Mouse (Mus musculus): ENCODE data around the gene Spta1.

The Spta1 gene

GRCm38 (mm10) chr1:174172605-174173004 is at the start of gene Spta1:
Gene Spta1 (plus strand): TSS chr1:174172776.
- DNase-seq, result no peak

- no peak for DNase-seq
Measured at GRCm38 (mm10) chr1:174131217-174131616, 41.4 kb upstream of the Spta1 start, which contains the start of gene Olfr424. Gene Olfr424 (plus strand): TSS chr1:174131517.

- DNase-seq, result no peak
Measured at GRCm38 (mm10) chr1:174131999-174132398, 40.6 kb upstream of the Spta1 start.

GRCm38 (mm10) chr1:174141384-174141783 is 31.2 kb upstream of the Spta1 start:
- DNase-seq, result no peak

GRCm38 (mm10) chr1:174146696-174147095 is 25.9 kb upstream of the Spta1 start:
- DNase-seq, result no peak

GRCm38 (mm10) chr1:174149289-174149688 is 23.3 kb upstream of the Spta1 start:
- DNase-seq, result no peak

- DNase-seq, result no peak
Measured at GRCm38 (mm10) chr1:174155333-174155732, 17.2 kb upstream of the Spta1 start, which contains the start of gene Olfr420. Gene Olfr420 (plus strand): TSS chr1:174155633.

- DNase-seq, result no peak
Measured at GRCm38 (mm10) chr1:174157622-174158021, 15.0 kb upstream of the Spta1 start.

GRCm38 (mm10) chr1:174158512-174158911 is 14.1 kb upstream of the Spta1 start:
- DNase-seq, result no peak

GRCm38 (mm10) chr1:174159095-174159494 is 13.5 kb upstream of the Spta1 start:
- no peak for DNase-seq

GRCm38 (mm10) chr1:174169024-174169423 is 3.6 kb upstream of the Spta1 start:
- DNase-seq, result no peak

GRCm38 (mm10) chr1:174170706-174171501 is 1.7 kb upstream of the Spta1 start:
- DNase-seq, result no peak

GRCm38 (mm10) chr1:174171537-174171936 is 1.0 kb upstream of the Spta1 start:
- no peak for DNase-seq

GRCm38 (mm10) chr1:174204699-174205098 is 32.1 kb downstream of the Spta1 start:
- no peak for DNase-seq

- DNase-seq, result no peak
Measured at GRCm38 (mm10) chr1:174212286-174212685, 39.7 kb downstream of the Spta1 start.

GRCm38 (mm10) chr1:174215270-174216038 is 42.9 kb downstream of the Spta1 start:
- DNase-seq, result no peak

GRCm38 (mm10) chr1:174216528-174217204 is 44.1 kb downstream of the Spta1 start:
- no peak for DNase-seq

GRCm38 (mm10) chr1:174239916-174240315 is 67.3 kb downstream of the Spta1 start:
- DNase-seq, result no peak

GRCm38 (mm10) chr1:174244621-174245020 is 72.0 kb downstream of the Spta1 start:
- no peak for DNase-seq

- no peak for DNase-seq
Measured at GRCm38 (mm10) chr1:174246080-174246479, 73.5 kb downstream of the Spta1 start.

- DNase-seq, result no peak
Measured at GRCm38 (mm10) chr1:174247170-174247569, 74.6 kb downstream of the Spta1 start.

GRCm38 (mm10) chr1:174250376-174250775 is 77.8 kb downstream of the Spta1 start:
- DNase-seq, result no peak

GRCm38 (mm10) chr1:174251961-174252360 is 79.4 kb downstream of the Spta1 start, which contains the start of gene Olfr419:
Gene Olfr419 (minus strand): TSS chr1:174252061.
- DNase-seq, result no peak

Data from kidney, adult 8-10 months (tissue).